ENCODE assay signal across 12 mouse cellular contexts in genomic region chr2:28909186-28909817, GRCm38 (mm10). TPM values are rescaled to one million over a fixed set of nuclear protein-coding genes. Genes with fewer than 3 reads are reported as not detected.
DNase-seq lines count a peak whose midpoint lies in the region; ATAC-seq and TF ChIP-seq lines count a peak whose summit lies in the region.
"Had no signal": no experiment of that assay in that cellular context is flagged by ENCODE, and none has a peak within 500 bp of the region (broad histone marks: within the 10 kb centered on the region; RNA-seq: fewer than 3 reads in every experiment).

No protein-coding gene starts in this region.

- WGBS in heart, postnatal 0 days = 3% methylated on average over 41 of the region's 41 CpGs
- WGBS in embryonic facial prominence, embryonic 12.5 days = under 1% methylated on average over 41 of the region's 41 CpGs
- under 1% methylated on average over 38 of the region's 41 CpGs for WGBS in hindbrain, embryonic 14.5 days
- WGBS in midbrain, embryonic 15.5 days = under 1% methylated on average over 40 of the region's 41 CpGs

- H3K27me3 ChIP-seq in heart, postnatal 0 days (ENCODE audit: control insufficient read depth, insufficient read depth, low read length) = peaks cover 78% of the 10 kb centered on the region
- H3K27me3 ChIP-seq in embryonic facial prominence, embryonic 12.5 days = peaks cover 87% of the 10 kb centered on the region
- peaks cover 94% of the 10 kb centered on the region for H3K27me3 ChIP-seq in hindbrain, embryonic 14.5 days (ENCODE audit: control insufficient read depth, insufficient read depth, low read length)
- H3K27me3 ChIP-seq in midbrain, embryonic 15.5 days (replicated peaks) = peaks cover 70% of the 10 kb centered on the region

- no peak for ATAC-seq in heart, postnatal 0 days (ENCODE audit: insufficient read depth, low read depth)
- no peak for ATAC-seq in embryonic facial prominence, embryonic 12.5 days (ENCODE audit: insufficient number of reproducible peaks, insufficient read depth, low FRiP score, low TSS enrichment)
- ATAC-seq in hindbrain, embryonic 14.5 days (ENCODE audit: low FRiP score) = no peak
- 0 out of 2 replicates have a peak, but pooled peaks have one; percentile 16 for ATAC-seq in midbrain, embryonic 15.5 days (replicated peaks)

- DNase-seq in heart, postnatal 0 days (ENCODE audit: low spot score) = no peak
- DNase-seq in heart, postnatal 4 days = no peak
- DNase-seq in hindbrain, embryonic 14.5 days (ENCODE audit: low spot score) = no peak
- no peak for DNase-seq in thymus, postnatal 0 days (ENCODE audit: low spot score)
- DNase-seq in adrenal gland, postnatal 36 days = no peak
- DNase-seq in layer of hippocampus, postnatal 10 days (ENCODE audit: low spot score in 2 of 2) = no peak
- DNase-seq: thymus, postnatal 25 days had no signal

- no peak for TF ChIP-seq EP300 in heart, postnatal 0 days (IDR thresholded peaks at IDR 0.05; ENCODE audit: low read depth)

- no peak overlapping the region for H3K27ac ChIP-seq in heart, postnatal 0 days (ENCODE audit: low read depth)
- no peak overlapping the region for H3K27ac ChIP-seq in embryonic facial prominence, embryonic 12.5 days
- H3K27ac ChIP-seq in hindbrain, embryonic 14.5 days = peak overlapping the region; percentile 21
- peak overlapping the region; percentile 72 for H3K27ac ChIP-seq in midbrain, embryonic 15.5 days

- H3K9ac ChIP-seq in heart, postnatal 0 days (replicated peaks; ENCODE audit: low read depth, low read length) = no peak overlapping the region
- no peak overlapping the region for H3K9ac ChIP-seq in embryonic facial prominence, embryonic 12.5 days
- peak overlapping the region; percentile 41; the same call in 1 of the 2 replicates for H3K9ac ChIP-seq in hindbrain, embryonic 14.5 days
- H3K9ac ChIP-seq in midbrain, embryonic 15.5 days = peak overlapping the region; percentile 10; the same call in 1 of the 2 replicates

- H3K9me3 ChIP-seq in heart, postnatal 0 days (replicated peaks; ENCODE audit: control insufficient read depth, low read length) = no peaks in the 10 kb centered on the region
- H3K9me3 ChIP-seq in embryonic facial prominence, embryonic 12.5 days = no peaks in the 10 kb centered on the region
- H3K9me3 ChIP-seq in hindbrain, embryonic 14.5 days (ENCODE audit: control insufficient read depth, low read length) = no peaks in the 10 kb centered on the region
- H3K9me3 ChIP-seq in midbrain, embryonic 15.5 days = no peaks in the 10 kb centered on the region

- peak overlapping the region; percentile 37 for H3K4me3 ChIP-seq in heart, postnatal 0 days (ENCODE audit: low read depth, low read length)
- H3K4me3 ChIP-seq in embryonic facial prominence, embryonic 12.5 days = peak overlapping the region; percentile 19; the same call in 1 of the 2 replicates
- peak overlapping the region; percentile 13 for H3K4me3 ChIP-seq in hindbrain, embryonic 14.5 days (replicated peaks; ENCODE audit: low read length)
- peak overlapping the region; percentile 23 for H3K4me3 ChIP-seq in midbrain, embryonic 15.5 days

- TF ChIP-seq CTCF in heart, postnatal 0 days (IDR thresholded peaks at IDR 0.05; ENCODE audit: low read depth) = no peak

- peaks cover 9% of the 10 kb centered on the region; the same call in 1 of the 2 replicates for H3K4me1 ChIP-seq in heart, postnatal 0 days (ENCODE audit: control insufficient read depth, insufficient read depth)
- peaks cover 20% of the 10 kb centered on the region for H3K4me1 ChIP-seq in embryonic facial prominence, embryonic 12.5 days
- peaks cover 21% of the 10 kb centered on the region; the same call in 1 of the 2 replicates for H3K4me1 ChIP-seq in hindbrain, embryonic 14.5 days (replicated peaks; ENCODE audit: control insufficient read depth, insufficient read depth, low read length)
- peaks cover 40% of the 10 kb centered on the region for H3K4me1 ChIP-seq in midbrain, embryonic 15.5 days

- peak overlapping the region; percentile 59 for H3K4me2 ChIP-seq in heart, postnatal 0 days (ENCODE audit: low read depth, low read length)
- H3K4me2 ChIP-seq in embryonic facial prominence, embryonic 12.5 days (replicated peaks) = peak overlapping the region; percentile 3; the same call in 1 of the 2 replicates
- peak overlapping the region; percentile 35 for H3K4me2 ChIP-seq in hindbrain, embryonic 14.5 days (replicated peaks)
- peak overlapping the region; percentile 41 for H3K4me2 ChIP-seq in midbrain, embryonic 15.5 days

- H3K36me3 ChIP-seq in heart, postnatal 0 days (replicated peaks; ENCODE audit: control insufficient read depth, insufficient read depth, low read length) = 0 out of 2 replicates have a peak, but pooled peaks cover 13% of the 10 kb centered on the region
- peaks cover 12% of the 10 kb centered on the region; the same call in 1 of the 2 replicates for H3K36me3 ChIP-seq in embryonic facial prominence, embryonic 12.5 days
- peaks cover 6% of the 10 kb centered on the region; the same call in 1 of the 2 replicates for H3K36me3 ChIP-seq in hindbrain, embryonic 14.5 days (replicated peaks; ENCODE audit: control insufficient read depth, insufficient read depth)
- H3K36me3 ChIP-seq in midbrain, embryonic 15.5 days (replicated peaks) = no peaks in the 10 kb centered on the region

RNA-seq across cellular contexts. Expression of gene Barhl1, which starts 7.2 kb away (rescaled TPM):
- total RNA-seq in heart, postnatal 0 days (2014; rRNA removed; ENCODE audit: low replicate concordance) = not detected in 2 replicates
- polyA plus RNA-seq in heart, postnatal 0 days (2015; fragmentation: Nextera tagmentation; extraction: Ambion mirVana) = not detected in 2 replicates
- total RNA-seq in heart, postnatal 4 days (2021) = not detected
- 0.29 and 1.5 TPM in 2 replicates for polyA plus RNA-seq in embryonic facial prominence, embryonic 12.5 days (2016; fragmentation: Nextera tagmentation; extraction: Ambion mirVana)
- polyA plus RNA-seq in hindbrain, embryonic 14.5 days (2014; fragmentation: Nextera tagmentation; extraction: Ambion mirVana) = 25.9 and 28.7 TPM in 2 replicates
- 53.5 and 77.8 TPM in 2 replicates for polyA plus RNA-seq in midbrain, embryonic 15.5 days (2015; fragmentation: Nextera tagmentation; extraction: Ambion mirVana)
- not detected in 2 replicates for polyA plus RNA-seq in thymus, postnatal 0 days (2015; fragmentation: Nextera tagmentation; extraction: Ambion mirVana)
- not detected for total RNA-seq in adrenal gland, postnatal 36 days (2021)
- under 1 TPM; 0.20 to 0.23 TPM for total RNA-seq in layer of hippocampus, postnatal 10 days (2021)
- total RNA-seq: adrenal gland, postnatal 25 days; left cerebral cortex, postnatal 10 days had no signal
- polyA plus RNA-seq: small intestine, adult 2 months had no signal

Comparison
In these comparisons a context has a peak if more than half of its experiments do, and no peak if none do; other contexts are left out.
1. H3K27ac ChIP-seq: peak in hindbrain, embryonic 14.5 days (single experiment) and midbrain, embryonic 15.5 days (single experiment); none in heart, postnatal 0 days (single experiment) and embryonic facial prominence, embryonic 12.5 days (single experiment).
2. H3K4me2 ChIP-seq: peak in every context shown above with its lines; median percentile 59 in heart, postnatal 0 days; 41 in midbrain, embryonic 15.5 days; 35 in hindbrain, embryonic 14.5 days; 3 in embryonic facial prominence, embryonic 12.5 days.
3. H3K9ac ChIP-seq: peak in hindbrain, embryonic 14.5 days (single experiment) and midbrain, embryonic 15.5 days (single experiment); none in heart, postnatal 0 days (single experiment) and embryonic facial prominence, embryonic 12.5 days (single experiment).
4. RNA of gene Barhl1, which starts 7.2 kb away (polyA plus RNA-seq): 53.5 to 77.8 TPM in midbrain, embryonic 15.5 days and 25.9 to 28.7 TPM in hindbrain, embryonic 14.5 days; 0.29 to 1.5 TPM in embryonic facial prominence, embryonic 12.5 days, not detected in heart, postnatal 0 days and not detected in thymus, postnatal 0 days; every median in the first group is over 10 times any median in the second.
5. Peak in every context shown above with its lines, with median percentiles within 50 percentile points of each other: H3K4me3 ChIP-seq.